Mouse (Mus musculus) heart, embryonic 15.5 days (tissue): ENCODE results near the gene Tbc1d17. TPM values are rescaled to one million over a fixed set of nuclear protein-coding genes. Genes with fewer than 3 reads are reported as not detected.

Experiments used
- ATAC-seq: fragments of 200-750 bp; cut with Nextera tagmentation; replicated peaks from 2 replicates; pipeline ENCODE4 v1.8.0; 2017; ENCODE audit warnings: low read depth, moderate TSS enrichment; ENCODE audit not compliant: insufficient number of reproducible peaks, insufficient read depth, low FRiP score
- H3K27ac ChIP-seq: fragments of 300-500 bp; sonication (generic); 2 replicates; pipeline ENCODE4 v1.5.1; 2015; ENCODE audit warnings: mild to moderate bottlenecking, inconsistent platforms
- H3K27me3 ChIP-seq: fragments of 300-500 bp; sonication (generic); 2 replicates; pipeline ENCODE4 v1.6.1; 2015; ENCODE audit warnings: inconsistent platforms
- H3K36me3 ChIP-seq: fragments of 300-500 bp; sonication (generic); 2 replicates; pipeline ENCODE4 v1.6.1; 2015; ENCODE audit warnings: mild to moderate bottlenecking, inconsistent platforms
- H3K4me1 ChIP-seq: fragments of 300-500 bp; sonication (generic); replicated peaks from 2 replicates; pipeline ENCODE4 v1.6.1; 2015; ENCODE audit warnings: inconsistent platforms
- H3K4me2 ChIP-seq: fragments of 300-500 bp; sonication (generic); 2 replicates; pipeline ENCODE4 v1.6.1; 2015; ENCODE audit warnings: inconsistent platforms, mild to moderate bottlenecking, moderate library complexity
- H3K4me3 ChIP-seq: fragments of 300-500 bp; sonication (generic); 2 replicates; pipeline ENCODE4 v1.5.1; 2015; ENCODE audit warnings: mild to moderate bottlenecking, inconsistent platforms
- H3K9ac ChIP-seq: fragments of 300-500 bp; sonication (generic); 2 replicates; pipeline ENCODE4 v1.6.1; 2015; ENCODE audit warnings: mild to moderate bottlenecking, inconsistent platforms
- H3K9me3 ChIP-seq: fragments of 300-500 bp; sonication (generic); replicated peaks from 2 replicates; pipeline ENCODE4 v1.6.1; 2016; ENCODE audit warnings: inconsistent platforms
- WGBS: fragments of 180-500 bp; shearing (Covaris S2); methylation state at CpG from one replicate; pipeline ENCODE4 v1.1.7; 2015; ENCODE audit warnings: mixed read lengths; 5-methylcytosine and 5-hydroxymethylcytosine counted together
- polyA plus RNA-seq: library from polyadenylated mRNA; unstranded; fragments of >200 nt; fragmentation: Nextera tagmentation; extraction: Ambion mirVana; gene quantifications from 2 replicates; pipeline ENCODE4 v1.2.1, GENCODE M21; 2015

Gene Tbc1d17
- polyA plus RNA-seq, 1 experiment from 2014 or later, result 53.2 TPM

DNA sequence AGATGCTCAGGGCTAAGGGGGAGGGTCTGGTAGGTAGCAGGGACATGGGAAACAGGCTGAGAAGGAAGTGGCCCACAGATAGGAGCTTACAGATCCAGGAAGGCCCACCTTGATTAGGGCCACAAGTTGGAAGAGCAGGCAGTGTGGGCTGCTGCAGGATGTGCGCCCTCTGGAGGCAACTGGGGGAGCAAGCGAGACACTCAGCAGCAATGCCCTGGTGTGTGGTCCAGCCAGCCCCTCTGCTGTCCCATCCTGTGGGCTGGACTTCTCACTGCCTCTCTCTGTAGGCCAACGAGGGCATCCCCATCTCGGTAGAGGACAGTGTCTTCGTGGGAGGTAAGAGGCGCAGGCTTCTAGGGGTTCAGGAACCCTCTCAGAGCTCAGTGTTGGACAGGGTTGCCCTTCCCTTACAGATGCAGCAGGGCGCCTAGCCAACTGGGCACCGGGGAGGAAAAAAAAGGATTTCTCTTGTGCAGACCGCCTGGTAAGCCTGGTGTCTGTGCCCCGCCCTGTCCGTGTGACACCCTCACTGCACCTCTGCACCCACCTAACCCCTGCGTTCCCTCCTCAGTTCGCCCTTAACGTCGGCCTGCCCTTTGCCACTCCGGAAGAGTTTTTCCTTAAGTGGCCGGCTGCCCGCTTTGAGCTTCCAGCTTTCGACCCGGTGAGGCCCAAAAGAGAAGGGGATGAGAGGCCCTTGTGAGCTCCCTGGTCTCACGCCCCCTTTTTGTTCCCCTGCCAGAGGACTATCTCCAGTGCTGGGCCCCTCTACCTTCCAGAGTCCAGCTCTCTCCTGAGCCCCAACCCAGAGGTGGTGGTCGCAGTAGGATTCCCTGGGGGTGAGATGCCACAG is 11.9 kb upstream of the Tbc1d17 start:
- Histone ChIP-seq H3K4me2 (no peak overlapping the region), H3K9ac (no peak overlapping the region), H3K27me3 (no peaks in the 10 kb centered on the region), H3K36me3 (peaks cover 35% of the 10 kb centered on the region), H3K4me3 (no peak overlapping the region), H3K9me3 (no peaks in the 10 kb centered on the region), H3K4me1 (peaks cover 66% of the 10 kb centered on the region), H3K27ac (peak overlapping the region; percentile 13; the same call in 1 of the 2 replicates)
- no peak; the same call in 1 of the 2 replicates for ATAC-seq
- WGBS, result 55% methylated on average over 22 of the region's 22 CpGs

DNA sequence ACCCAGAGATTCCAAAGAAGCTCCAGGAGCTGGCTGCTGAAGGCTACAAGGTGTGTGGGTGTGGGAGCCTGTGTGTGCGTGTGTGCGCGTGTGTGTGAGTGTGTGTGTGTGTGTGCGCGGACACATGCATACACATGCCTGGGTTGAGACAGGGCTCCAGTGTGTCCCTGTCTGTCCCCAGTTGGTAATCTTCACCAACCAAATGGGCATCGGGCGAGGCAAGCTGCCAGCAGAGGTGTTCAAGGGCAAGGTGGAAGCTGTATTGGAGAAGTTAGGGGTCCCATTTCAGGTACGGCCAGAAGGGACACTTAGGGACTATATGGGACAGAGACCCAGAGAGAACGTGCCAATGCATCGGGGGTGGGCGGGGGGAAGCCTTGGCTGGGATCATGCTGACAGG is 11.0 kb upstream of the Tbc1d17 start:
- no peak overlapping the region for H3K4me3 ChIP-seq
- 92% methylated on average over 11 of the region's 11 CpGs for WGBS
- no peaks in the 10 kb centered on the region for H3K9me3 ChIP-seq
- H3K4me2 ChIP-seq, result no peak overlapping the region
- H3K9ac ChIP-seq, result no peak overlapping the region
- H3K27ac ChIP-seq, result no peak overlapping the region
- ATAC-seq, result no peak
- H3K36me3 ChIP-seq, result peaks cover 32% of the 10 kb centered on the region
- H3K27me3 ChIP-seq, result no peaks in the 10 kb centered on the region
- H3K4me1 ChIP-seq, result peaks cover 66% of the 10 kb centered on the region

GRCm38 (mm10) chr7:44857905-44858304 is 9.0 kb upstream of the Tbc1d17 start:
- H3K27ac ChIP-seq, result peak overlapping the region; percentile 93
- peak overlapping the region; percentile 86 for H3K4me3 ChIP-seq
- peak overlapping the region; percentile 95 for H3K4me2 ChIP-seq
- peak overlapping the region; percentile 88 for H3K9ac ChIP-seq
- WGBS, result 24% methylated on average over 8 of the region's 8 CpGs
- no peaks in the 10 kb centered on the region for H3K9me3 ChIP-seq
- H3K4me1 ChIP-seq, result peaks cover 65% of the 10 kb centered on the region
- H3K27me3 ChIP-seq, result no peaks in the 10 kb centered on the region
- H3K36me3 ChIP-seq, result peaks cover 14% of the 10 kb centered on the region
- ATAC-seq, result no peak

GRCm38 (mm10) chr7:44857042-44857552 is 8.2 kb upstream of the Tbc1d17 start, which contains the start of gene Pnkp:
Pnkp (plus strand) TSS chr7:44857139.
- Histone ChIP-seq H3K4me1 (peaks cover 70% of the 10 kb centered on the region), H3K9ac (peak within 1 kb of the TSS; percentile 88), H3K4me2 (peak within 1 kb of the TSS; percentile 95), H3K36me3 (peaks cover 11% of the 10 kb centered on the region), H3K9me3 (no peaks in the 10 kb centered on the region), H3K27me3 (no peaks in the 10 kb centered on the region), H3K4me3 (peak within 1 kb of the TSS; percentile 86), H3K27ac (peak within 1 kb of the TSS; percentile 93)
- peak; percentile 8 for ATAC-seq
- WGBS, result 0% methylated on average over 32 of the region's 32 CpGs

DNA sequence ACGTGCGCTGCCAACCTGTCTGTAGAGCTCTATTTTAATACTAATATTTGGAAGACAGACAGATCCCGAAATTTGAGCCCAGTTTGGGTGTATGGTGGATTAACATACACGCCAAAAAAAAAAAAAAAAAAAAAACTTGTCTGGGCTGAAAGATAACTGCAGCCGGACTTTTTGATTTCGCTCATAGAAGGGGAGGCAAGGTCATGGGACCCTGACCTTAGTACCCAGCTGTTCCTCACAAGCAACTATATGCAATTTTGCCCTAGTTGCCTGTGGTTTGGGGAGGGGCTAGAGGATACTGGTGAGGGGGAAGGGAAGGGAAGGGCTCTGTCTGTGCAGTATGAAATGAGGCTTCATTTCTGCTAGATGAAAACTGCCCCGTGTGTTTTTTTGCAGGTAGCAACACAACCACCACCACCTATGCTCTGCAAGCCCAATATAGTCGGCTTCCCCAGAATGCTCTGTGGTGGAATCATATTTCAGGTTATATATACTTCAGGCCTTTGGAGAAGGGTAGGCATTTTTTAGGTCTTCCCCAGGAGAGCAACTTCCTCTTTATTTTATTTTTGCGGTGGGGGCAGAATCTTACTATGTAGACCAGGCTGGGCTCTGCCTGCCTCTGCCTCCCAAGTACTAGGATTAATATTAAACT is 7.5 kb upstream of the Tbc1d17 start:
- Histone ChIP-seq H3K9me3 (no peaks in the 10 kb centered on the region), H3K4me1 (peaks cover 71% of the 10 kb centered on the region), H3K4me3 (peak overlapping the region; percentile 86), H3K36me3 (peaks cover 7% of the 10 kb centered on the region), H3K27ac (peak overlapping the region; percentile 93), H3K4me2 (peak overlapping the region; percentile 95), H3K27me3 (no peaks in the 10 kb centered on the region), H3K9ac (peak overlapping the region; percentile 88; the same call in 1 of the 2 replicates)
- ATAC-seq, result no peak
- 54% methylated on average over 9 of the region's 9 CpGs for WGBS

DNA sequence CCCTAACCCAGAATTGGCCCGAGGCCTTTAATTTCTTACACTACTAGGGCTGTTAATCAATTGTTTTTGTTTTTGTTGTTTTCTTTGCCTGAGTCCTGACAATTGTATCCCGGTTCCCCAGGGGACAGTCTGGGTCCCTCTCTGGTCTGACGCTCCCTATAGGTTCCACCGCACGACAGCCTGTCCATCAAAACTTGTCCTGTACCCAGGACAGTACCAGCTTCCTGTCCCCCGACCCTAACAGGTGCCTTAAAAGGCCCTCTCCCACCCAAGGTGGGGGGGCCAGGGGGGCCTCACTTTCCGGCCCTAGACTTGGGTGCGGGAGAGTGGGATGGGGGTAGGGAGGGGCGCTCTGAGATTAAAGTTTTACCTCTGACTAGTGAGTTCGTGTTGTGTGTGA is 6.2 kb upstream of the Tbc1d17 start:
- Histone ChIP-seq H3K36me3 (peaks cover 7% of the 10 kb centered on the region), H3K4me2 (peak overlapping the region; percentile 87), H3K4me1 (peaks cover 70% of the 10 kb centered on the region), H3K9ac (peak overlapping the region; percentile 68), H3K9me3 (no peaks in the 10 kb centered on the region), H3K4me3 (peak overlapping the region; percentile 67), H3K27ac (peak overlapping the region; percentile 98), H3K27me3 (no peaks in the 10 kb centered on the region)
- no peak for ATAC-seq
- WGBS, result 38% methylated on average over 10 of the region's 10 CpGs

DNA sequence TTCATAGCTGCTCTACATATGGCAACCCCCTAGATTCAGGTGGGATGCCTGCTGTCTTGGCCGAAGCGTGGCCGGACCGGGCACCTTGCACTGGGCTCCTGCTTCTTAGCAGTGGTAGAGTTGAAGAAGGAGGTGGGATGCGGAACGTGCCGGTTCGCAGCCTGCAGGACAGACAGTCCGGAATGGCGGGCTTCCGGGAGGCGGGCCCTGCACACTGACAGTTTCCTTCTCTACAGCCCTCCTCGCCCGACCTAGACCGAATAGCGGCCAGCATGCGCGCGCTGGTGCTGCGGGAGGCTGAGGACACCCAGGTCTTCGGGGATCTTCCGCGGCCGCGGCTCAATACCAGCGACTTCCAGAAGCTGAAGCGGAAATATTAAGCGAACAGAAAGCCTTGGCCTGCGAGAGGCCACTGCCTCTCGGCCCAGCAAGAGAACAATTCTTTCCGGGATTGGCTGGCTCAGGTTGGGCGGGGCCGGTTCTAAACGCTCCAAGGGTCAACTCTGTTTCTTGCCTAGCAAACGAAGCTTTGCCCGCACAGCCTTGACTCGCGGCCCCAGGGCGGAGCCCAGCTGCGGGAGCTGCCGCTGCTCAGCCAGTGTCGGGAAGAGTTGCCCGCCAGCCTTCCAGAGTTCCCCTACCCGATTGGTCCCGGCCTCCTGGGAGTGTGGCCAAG is 5.6 kb upstream of the Tbc1d17 start:
- ATAC-seq, result peak; percentile 41
- H3K9ac ChIP-seq, result peak overlapping the region; percentile 68
- H3K4me2 ChIP-seq, result peak overlapping the region; percentile 87
- H3K27me3 ChIP-seq, result no peaks in the 10 kb centered on the region
- H3K36me3 ChIP-seq, result peaks cover 7% of the 10 kb centered on the region
- WGBS, result 1% methylated on average over 45 of the region's 45 CpGs
- H3K27ac ChIP-seq, result peak overlapping the region; percentile 98
- peak overlapping the region; percentile 67 for H3K4me3 ChIP-seq
- H3K4me1 ChIP-seq, result peaks cover 67% of the 10 kb centered on the region
- H3K9me3 ChIP-seq, result no peaks in the 10 kb centered on the region

GRCm38 (mm10) chr7:44853596-44854355 is 4.9 kb upstream of the Tbc1d17 start:
- Histone ChIP-seq H3K4me3 (peak overlapping the region; percentile 67), H3K9me3 (no peaks in the 10 kb centered on the region), H3K36me3 (peaks cover 7% of the 10 kb centered on the region), H3K4me1 (peaks cover 67% of the 10 kb centered on the region), H3K27ac (peak overlapping the region; percentile 98), H3K9ac (peak overlapping the region; percentile 68), H3K27me3 (no peaks in the 10 kb centered on the region), H3K4me2 (peak overlapping the region; percentile 87)
- ATAC-seq, result no peak
- 25% methylated on average over 26 of the region's 26 CpGs for WGBS

GRCm38 (mm10) chr7:44853065-44853464 is 4.2 kb upstream of the Tbc1d17 start:
- WGBS, result 88% methylated on average over 2 of the region's 2 CpGs
- no peak for ATAC-seq
- Histone ChIP-seq H3K4me2 (no peak overlapping the region), H3K36me3 (peaks cover 7% of the 10 kb centered on the region), H3K27me3 (no peaks in the 10 kb centered on the region), H3K4me3 (no peak overlapping the region), H3K4me1 (peaks cover 63% of the 10 kb centered on the region), H3K9ac (no peak overlapping the region), H3K9me3 (no peaks in the 10 kb centered on the region), H3K27ac (no peak overlapping the region)

DNA sequence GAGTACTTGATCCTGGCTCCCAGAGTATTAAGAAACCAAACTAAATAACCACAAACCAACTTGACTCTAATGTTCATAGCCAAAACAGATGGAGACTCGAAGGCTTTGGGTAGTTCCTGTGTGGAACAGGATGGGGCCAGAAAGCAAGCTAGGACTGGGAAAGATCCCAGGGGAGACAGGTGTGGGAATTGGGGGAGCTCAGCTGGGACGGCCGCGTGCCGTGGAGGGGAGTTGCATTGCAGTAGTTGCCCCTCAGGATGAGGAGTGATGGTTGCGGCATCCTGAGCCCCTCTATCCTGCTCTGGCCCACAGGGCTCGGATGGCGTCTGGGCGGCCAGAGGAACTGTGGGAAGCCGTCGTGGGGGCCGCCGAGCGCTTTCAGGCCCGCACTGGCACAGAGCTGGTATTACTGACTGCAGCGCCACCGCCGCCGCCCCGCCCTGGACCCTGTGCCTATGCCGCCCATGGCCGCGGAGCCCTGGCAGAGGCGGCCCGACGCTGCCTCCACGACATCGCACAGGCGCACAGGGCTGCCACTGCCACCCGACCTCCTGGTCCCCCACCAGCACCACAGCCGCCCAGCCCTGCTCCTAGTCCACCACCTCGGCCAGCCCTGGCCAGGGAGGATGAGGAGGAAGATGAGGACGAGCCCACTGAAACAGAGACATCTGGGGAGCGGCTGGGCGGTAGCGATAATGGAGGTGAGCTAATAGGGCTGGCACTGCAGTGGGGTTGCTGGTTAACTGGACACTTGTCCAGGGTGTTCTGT is 3.6 kb upstream of the Tbc1d17 start:
- Histone ChIP-seq H3K4me3 (no peak overlapping the region), H3K27me3 (no peaks in the 10 kb centered on the region), H3K9ac (no peak overlapping the region), H3K27ac (no peak overlapping the region), H3K9me3 (no peaks in the 10 kb centered on the region), H3K4me1 (peaks cover 63% of the 10 kb centered on the region), H3K36me3 (peaks cover 7% of the 10 kb centered on the region), H3K4me2 (no peak overlapping the region)
- 86% methylated on average over 36 of the region's 36 CpGs for WGBS
- ATAC-seq, result no peak
